Mouse (Mus musculus) CD8-positive naive resting alpha-beta T cell, adult 2 months (primary cell): Measurements from ENCODE around the gene Cyb5r3.

Experiments
- DNase-seq, 2 experiments: peaks; one replicate each; pipeline ENCODE4 v3.0.0; 2022; ENCODE audit warnings: low read depth in 2 of 2, low spot score in 2 of 2

Gene Cyb5r3

DNA sequence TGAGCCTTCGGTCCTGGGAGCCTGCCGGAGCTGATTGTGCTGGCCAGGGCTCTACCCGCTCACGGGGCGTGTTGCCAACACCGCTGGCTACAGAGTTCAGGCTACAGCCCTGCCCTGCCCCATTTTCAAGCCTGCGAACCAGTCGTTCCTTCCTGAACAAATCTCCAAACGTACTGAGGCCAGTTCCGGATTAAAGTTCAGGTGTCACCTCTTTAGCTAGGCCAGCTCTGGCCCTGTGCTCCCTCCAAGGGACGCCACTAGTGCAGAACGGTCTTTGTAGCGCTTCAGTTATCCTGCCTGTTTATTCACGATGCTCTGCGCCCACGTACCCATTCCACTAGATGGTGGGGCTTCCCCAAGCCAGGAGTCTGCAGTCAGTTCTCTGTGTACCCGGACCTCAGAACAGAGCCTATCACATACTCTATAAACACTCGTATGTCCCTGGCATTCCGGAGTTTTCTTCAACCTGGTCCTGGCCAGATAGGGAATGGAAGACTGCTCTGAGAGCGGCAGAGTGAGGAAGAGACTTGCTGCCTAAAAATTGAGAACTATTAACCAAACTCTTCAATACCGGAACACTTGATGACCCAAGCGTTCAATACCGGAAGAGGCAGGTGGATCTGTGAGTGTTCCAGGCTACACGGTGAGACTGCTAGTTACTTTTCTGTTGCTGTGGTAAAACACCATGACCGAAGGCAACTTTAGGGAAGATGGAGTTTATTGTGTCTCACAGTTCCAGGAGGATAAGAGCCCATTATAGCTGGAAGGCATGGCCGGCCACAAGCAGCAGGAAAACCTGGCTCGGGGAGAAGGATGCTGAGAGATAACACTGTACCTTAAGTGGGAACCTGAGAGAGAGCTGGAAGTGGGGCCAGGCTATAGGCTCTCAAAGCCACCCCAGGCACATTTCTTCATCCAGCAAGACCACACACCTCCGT is at the start of gene Cyb5r3:
Gene Cyb5r3, minus strand, starts transcription at position 101 of the 938 bp plus-strand sequence.
- DNase-seq = no peak

DNA sequence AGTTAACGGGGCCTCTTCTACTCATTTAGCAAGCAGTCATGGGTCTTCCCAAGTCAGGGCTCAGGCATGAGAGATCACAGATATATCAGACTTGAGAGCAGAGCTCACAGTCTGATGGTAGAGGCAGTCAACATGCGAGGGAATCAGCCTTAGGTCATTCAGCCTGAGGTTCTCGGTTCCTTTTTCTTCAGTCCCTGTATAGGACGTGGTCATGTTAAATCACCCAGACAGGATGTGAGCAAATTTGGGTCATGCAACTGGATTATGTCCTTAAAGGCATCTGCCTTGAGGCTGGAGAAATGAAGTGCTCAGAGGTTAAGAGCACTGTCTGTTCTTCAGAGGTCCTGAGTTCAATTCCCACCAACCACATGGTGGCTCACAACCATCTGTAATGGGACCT is 49.3 kb upstream of the Cyb5r3 start:
- DNase-seq = no peak

DNA sequence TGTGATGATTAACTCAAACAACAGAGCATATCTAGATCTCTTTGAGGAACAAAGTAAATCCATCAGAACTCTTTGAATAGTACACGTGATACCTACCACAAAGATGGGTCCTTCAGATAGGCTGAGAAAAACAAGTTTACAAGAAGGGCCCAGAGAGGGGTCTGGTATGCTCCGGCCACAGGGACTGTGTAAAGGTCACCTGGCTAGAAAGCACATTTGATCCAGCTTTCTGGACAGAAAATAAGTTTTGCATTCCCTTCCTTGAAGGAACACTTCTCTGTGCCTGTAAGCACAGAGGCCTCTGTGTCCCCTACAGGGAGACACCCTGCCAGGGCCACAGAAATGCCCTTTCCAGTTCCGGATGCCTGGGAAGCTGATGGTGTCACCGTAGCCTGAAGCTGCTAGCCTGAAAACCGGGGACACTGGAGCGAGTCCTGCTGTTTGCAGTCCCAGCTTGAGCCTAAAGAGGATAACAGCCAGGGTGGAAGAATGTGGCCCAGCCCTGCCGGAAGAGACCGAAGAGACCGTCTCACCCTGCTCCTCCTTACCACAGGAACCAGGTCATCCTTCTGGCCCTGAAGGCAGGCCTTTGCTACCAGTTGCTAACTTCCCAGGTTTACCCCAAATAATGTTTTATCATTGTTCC is 48.1 kb upstream of the Cyb5r3 start:
- no peak for DNase-seq

- DNase-seq = no peak
Observed at GRCm38 (mm10) chr15:83215322-83216216, 43.2 kb upstream of the Cyb5r3 start.

- peak in 1 of 2 experiments; percentile 15 for DNase-seq
Observed at GRCm38 (mm10) chr15:83210229-83210628, 37.8 kb upstream of the Cyb5r3 start.

DNA sequence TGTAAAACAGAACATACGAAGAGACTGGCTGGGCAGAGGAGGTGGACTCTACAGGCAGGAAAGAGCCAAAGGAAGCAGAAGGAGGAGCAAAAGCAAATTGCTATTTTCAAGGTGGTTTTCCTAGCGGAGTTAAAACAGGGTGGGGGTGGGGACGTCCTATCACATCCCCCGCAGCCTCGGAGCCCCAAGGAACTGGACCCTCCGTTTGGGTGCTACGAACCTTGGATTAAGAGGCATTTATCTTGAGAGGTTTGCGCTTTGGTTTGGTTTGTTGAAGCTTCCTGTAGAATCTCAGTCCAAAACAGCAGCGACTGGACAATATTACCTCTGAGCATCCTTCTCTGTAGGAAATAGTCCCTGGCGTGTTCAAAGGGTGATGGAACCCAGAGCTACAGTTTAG is 37.3 kb upstream of the Cyb5r3 start:
- DNase-seq = no peak

DNA sequence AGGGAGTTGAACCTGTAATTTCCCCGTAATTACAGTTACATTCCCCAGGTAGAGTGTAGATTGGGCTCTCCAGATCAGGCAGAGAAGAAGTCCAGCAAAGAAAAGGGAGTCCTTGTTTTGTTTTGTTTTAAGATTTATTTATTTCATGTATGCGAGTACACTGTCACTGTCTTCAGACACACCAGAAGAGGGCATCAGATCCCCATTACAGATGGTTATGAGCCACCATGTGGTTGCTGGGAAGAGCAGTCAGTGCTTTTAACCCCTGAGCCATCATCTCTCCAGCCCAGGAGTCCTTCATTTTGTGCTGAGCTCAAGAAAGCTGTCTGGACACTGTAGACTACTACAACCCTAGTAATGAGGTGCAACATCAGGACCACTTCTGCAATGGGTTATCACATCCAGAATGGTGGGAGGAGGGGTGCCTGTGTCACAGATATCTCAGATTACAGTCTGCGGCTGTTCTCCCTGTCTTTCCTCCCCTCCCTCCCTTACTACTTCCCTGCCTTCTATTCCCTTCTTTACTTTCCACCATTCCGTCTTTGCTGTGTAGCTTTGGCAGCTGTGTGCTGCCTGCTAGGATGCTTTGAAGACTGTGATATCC is 36.8 kb upstream of the Cyb5r3 start:
- no peak for DNase-seq

DNA sequence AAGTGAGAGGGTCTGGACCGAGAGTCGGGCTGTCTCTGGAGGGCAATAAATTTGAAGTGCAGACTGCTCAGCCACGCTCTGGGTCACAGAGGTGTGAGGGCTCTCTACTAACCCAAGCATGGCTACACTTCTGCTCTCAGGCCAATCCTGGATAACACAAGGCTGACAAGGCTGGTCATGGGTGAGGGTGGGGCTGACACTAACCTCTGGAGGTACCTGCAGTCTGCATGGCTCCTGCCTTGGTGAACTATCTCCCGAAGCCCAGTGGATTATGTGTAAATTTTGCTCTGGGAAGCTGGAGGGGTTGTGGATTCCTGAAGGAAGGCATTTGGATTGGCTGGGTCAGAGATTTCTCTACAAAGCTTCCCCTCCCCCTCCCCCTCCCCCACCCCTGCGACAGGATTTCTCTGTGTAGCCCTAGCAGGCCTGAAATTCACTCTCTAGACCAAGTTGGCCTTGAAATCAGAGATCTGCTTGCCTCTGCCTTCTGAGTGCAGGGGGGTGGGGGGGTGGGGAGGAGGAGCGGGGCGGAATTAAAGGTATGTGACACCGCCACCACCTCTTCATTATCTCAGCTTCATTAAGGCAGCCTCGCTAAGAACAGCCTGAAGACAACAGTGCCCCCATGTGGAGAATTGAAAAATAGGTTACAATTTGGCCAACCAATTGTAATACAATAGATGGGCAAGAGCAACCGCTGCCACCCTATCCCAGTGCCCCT is 32.5 kb upstream of the Cyb5r3 start:
- peak; percentile 55 to 70 for DNase-seq

DNA sequence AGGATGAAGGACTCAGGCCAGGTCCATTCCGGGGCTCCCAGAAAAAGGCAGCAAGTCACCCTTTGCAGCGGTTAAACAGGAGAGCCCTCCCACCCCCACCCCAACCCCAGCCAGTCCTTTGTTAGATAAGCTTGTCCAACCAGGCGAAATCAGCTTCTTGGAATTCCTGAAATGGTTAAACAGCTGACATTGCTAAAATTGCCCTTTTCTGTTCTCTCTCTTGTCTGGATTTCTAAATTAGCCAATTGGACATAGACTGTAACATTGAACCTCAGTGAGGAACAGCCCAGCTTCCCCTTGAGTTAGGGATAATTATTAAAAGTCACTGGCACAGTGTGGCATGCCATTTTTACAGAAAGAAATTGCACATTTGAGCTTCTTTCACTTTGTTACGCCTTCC is 30.0 kb upstream of the Cyb5r3 start:
- no peak for DNase-seq

- no peak for DNase-seq
Observed at GRCm38 (mm10) chr15:83193413-83193812, 21.0 kb upstream of the Cyb5r3 start.

GRCm38 (mm10) chr15:83182351-83182750 is 10.0 kb upstream of the Cyb5r3 start:
- no peak for DNase-seq

- no peak for DNase-seq
Observed at GRCm38 (mm10) chr15:83181800-83182330, 9.5 kb upstream of the Cyb5r3 start.

DNA sequence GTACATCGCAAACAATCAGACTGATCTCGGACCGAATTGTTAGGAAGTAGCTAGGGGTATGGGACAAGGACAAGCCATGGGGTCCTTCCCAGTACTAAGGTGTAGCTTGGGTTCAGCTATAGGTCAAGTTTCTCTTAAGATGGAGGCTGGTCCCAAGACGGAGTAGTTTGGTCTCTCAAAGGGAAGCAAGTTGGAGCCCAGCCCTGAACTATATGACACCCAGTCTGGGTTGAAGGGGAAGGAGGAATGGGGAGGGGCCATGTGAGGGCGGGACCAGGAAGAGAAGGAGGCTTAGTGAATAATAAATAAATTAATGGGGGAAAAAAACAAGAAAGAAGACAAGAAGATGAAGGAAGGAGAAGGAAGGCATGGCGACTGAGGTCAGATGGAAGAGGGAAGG is 7.6 kb upstream of the Cyb5r3 start:
- no peak for DNase-seq

DNA sequence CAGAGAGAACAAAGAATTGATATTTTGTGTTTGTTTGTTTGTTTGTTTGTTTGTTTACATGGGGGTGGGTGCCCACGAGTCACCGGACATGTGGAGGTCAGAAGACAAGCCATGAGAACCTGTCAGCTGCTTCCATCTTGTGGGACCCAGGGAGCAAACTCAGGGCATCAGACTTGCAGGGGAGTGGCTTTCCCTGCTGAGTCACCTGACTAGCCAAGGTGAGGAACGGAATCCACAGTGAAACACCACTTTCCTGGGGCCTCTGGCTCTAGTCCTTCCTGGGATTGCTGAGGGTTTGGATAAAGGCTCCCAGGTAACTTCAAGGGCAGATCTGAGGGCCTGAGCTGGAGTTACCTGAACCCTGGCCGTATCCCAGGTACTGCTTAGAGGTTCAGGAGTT is 4.3 kb upstream of the Cyb5r3 start:
- no peak for DNase-seq

DNA sequence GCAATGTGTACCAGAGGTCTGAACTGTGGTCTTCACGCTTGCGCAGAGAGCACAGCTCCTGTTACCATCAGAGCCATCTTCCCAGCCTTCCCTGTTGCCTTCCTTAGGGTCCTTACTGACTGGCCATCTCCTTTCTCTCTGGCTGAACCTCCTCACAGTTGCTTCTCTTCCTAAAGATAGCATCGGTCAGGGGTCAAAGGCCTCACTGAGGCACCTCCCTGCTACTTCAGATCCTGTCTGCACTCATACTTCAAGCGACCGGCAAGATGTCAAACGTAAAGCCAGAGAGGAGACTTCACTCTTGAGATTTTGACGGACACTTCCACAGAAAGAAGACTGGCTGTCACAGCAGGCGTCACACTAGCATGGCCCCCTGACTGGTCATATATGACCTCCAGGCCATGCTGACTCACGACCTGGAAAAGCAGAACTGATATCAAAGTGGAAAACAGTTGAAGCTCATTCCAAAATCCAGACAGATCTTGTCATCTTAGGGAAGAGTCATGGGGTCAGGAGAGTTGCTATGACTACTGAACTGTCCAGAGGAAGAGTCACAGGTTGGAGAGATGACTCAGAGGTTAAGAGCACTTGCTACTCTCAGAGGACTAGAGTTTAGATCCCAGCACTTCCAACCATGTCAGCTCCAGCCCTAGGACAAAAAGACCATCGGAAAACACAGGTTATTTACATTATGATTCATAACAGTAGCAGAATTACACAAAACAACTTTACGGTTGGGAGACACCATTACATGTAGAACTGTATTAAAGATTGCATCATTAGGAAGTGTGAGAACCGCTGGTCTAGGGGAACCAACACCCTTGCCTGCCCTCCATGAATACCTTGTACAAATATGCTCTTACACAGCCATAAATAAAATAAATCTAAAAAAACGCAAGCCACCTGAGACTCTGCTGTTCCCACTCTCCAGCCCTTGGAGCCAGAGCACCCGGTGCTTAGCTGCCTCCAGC is 1.8 kb upstream of the Cyb5r3 start:
- DNase-seq = no peak

DNA sequence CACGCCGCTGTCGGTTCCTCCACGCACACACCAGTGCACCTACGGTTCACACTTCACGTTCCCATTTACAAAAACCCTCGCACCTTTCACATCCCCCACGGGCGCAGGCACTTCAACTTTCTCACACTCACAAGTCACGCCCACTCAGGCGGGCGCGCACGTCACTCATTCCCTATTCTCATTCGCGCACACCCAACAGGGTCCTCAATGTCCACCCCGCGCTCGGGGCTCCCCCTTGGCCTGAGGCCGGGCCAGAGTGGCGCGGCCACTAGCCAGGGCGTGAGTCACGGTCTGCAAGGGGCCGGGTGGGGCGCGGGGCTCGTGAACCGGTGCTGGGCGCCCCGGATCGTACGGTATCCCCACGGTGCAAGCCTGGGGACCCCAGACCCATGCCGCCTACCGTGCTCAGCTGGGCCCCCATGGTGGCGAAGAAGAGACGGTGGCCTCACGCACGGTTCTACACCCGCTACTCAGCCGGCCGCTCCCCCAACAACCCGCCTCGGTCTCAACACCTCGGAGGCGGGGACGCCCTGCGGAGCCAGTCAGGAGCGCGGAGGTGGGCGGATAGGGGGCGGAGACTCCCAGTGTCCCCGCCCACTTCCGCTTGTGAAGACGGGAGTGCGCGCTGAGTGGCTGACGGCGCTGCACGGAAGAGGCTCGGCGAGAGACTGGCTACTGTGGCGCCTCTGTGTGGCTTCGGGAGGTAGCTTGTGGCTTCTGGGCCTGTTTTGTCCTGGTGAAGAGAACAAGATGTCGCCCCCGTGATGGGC is 495 bp downstream of the Cyb5r3 start:
- DNase-seq = peak; percentile 96

DNA sequence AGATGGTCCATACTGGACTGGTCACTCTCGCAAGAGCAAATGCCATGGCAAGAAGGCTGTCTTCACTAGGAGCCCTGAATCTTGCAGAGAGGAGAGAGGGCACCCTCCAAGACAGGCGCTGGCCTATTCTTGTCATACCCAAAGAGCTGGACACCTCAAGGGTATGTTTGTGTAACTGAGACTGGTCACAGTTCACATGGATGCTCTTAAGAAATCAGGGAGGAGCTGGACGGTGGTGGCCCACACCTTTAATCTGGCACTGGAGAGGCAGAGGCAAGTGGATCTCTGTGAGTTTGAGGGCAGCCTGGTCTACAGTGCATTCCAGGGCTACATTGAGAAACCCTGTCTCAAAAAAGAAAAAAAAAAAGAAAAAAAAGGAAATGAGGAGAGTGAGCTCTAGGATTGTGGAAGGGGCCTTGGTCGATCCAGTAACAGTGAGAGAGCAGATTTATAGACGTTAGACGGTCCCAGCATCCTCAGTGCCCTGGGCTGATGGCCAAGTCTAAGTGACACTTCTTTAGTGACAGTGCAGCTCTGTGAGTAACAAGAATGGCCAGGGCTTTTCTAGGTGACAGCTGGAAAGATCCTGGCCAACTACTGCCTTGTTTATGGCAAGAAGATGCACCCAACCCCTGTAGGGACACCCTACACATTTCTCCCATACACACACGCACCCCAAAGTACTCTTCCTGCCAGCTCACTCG is 1.3 kb downstream of the Cyb5r3 start:
- no peak for DNase-seq
